Mouse (Mus musculus): Measurements from ENCODE around the gene Ccdc78. TPM values are rescaled to one million over a fixed set of nuclear protein-coding genes. Genes with fewer than 3 reads are reported as not detected.

Gene Ccdc78
- total RNA-seq, 4 experiments from 2014 or later = 0.15 TPM; not detected in 3

- DNase-seq = no peak
These were observed 48.3 kb downstream of the Ccdc78 start for GRCm38 (mm10) chr17:25834595-25835222.

GRCm38 (mm10) chr17:25835301-25835700 lies 48.9 kb downstream of the Ccdc78 start:
- DNase-seq = no peak

GRCm38 (mm10) chr17:25835816-25836215 lies 49.4 kb downstream of the Ccdc78 start:
- DNase-seq = no peak

- DNase-seq = peak; percentile 59
These were observed 50.2 kb downstream of the Ccdc78 start for GRCm38 (mm10) chr17:25836397-25837075.

- DNase-seq = peak; percentile 84
These were observed 50.7 kb downstream of the Ccdc78 start, which contains the start of gene Rhbdl1 for GRCm38 (mm10) chr17:25837076-25837410. Rhbdl1 (minus strand) TSS chr17:25837295.

GRCm38 (mm10) chr17:25837533-25837932 lies 51.2 kb downstream of the Ccdc78 start:
- no peak for DNase-seq

- no peak for DNase-seq
These were observed 52.5 kb downstream of the Ccdc78 start for GRCm38 (mm10) chr17:25838904-25839303.

- DNase-seq = no peak
These were observed 53.3 kb downstream of the Ccdc78 start for GRCm38 (mm10) chr17:25839455-25840235.

Small RNAs within 50 kb of the gene (microRNA-seq; reads per million reads assigned to microRNA genes)
- gene Gm25083 = 0 reads per million in 2 experiments
- gene Mir3082 = 0.67 to 1.6 reads per million in 2 experiments
- gene Mir6966 = 0.34 to 0.35 reads per million in 2 experiments

Other genes with a start within 250 kb of the Ccdc78 start
- 1 to 10 TPM in 3 of 4 experiments, under 1 TPM in 1; 0.92 to 2.6 (median 1.2) TPM for gene Sox8, start 215.9 kb upstream of the Ccdc78 start, total RNA-seq (2022)
- gene Lmf1, start 207.5 kb upstream of the Ccdc78 start, total RNA-seq (2022) = 10 to 100 TPM; 36.0 to 39.9 (median 38.2) TPM
- 1 to 10 TPM in 1 of 4 experiments, under 1 TPM in 1, not detected in 2; 0.74 to 2.9 TPM for gene Gng13, start 69.4 kb upstream of the Ccdc78 start, total RNA-seq (2022)
- gene Chtf18, start 59.2 kb upstream of the Ccdc78 start, total RNA-seq (2022) = 1 to 10 TPM; 1.2 to 4.9 (median 2.6) TPM
- gene Rpusd1, start 58.9 kb upstream of the Ccdc78 start, total RNA-seq (2022) = 10 to 100 TPM; 17.8 to 23.5 (median 20.4) TPM
- gene Mslnl, start 50.5 kb upstream of the Ccdc78 start, total RNA-seq (2022) = under 1 TPM; 0.09 to 0.52 (median 0.30) TPM
- gene Msln, start 32.2 kb upstream of the Ccdc78 start, total RNA-seq (2022) = 1 to 10 TPM; 4.8 to 7.1 (median 6.0) TPM
- 10 to 100 TPM; 34.8 to 45.2 (median 40.1) TPM for gene Narfl, start 12.8 kb upstream of the Ccdc78 start, total RNA-seq (2022)
- 10 to 100 TPM; 21.4 to 67.2 (median 55.9) TPM for gene Haghl, start 907 bp upstream of the Ccdc78 start, total RNA-seq (2022)
- gene Fam173a, start 6.3 kb downstream of the Ccdc78 start, total RNA-seq (2022) = 100 to 1,000 TPM in 3 of 4 experiments, 10 to 100 TPM in 1; 91.1 to 131 (median 117) TPM
- not detected for gene AC134908.4, start 9.1 kb downstream of the Ccdc78 start, total RNA-seq (2022)
- gene Metrn, start 10.6 kb downstream of the Ccdc78 start, total RNA-seq (2022) = 10 to 100 TPM; 31.4 to 45.8 (median 39.3) TPM
- 10 to 100 TPM; 37.9 to 62.9 (median 43.0) TPM for gene Fbxl16, start 22.5 kb downstream of the Ccdc78 start, total RNA-seq (2022)
- 10 to 100 TPM; 21.9 to 28.0 (median 24.5) TPM for gene Wdr24, start 37.0 kb downstream of the Ccdc78 start, total RNA-seq (2022)
- 100 to 1,000 TPM; 104 to 137 (median 119) TPM for gene Jmjd8, start 42.3 kb downstream of the Ccdc78 start, total RNA-seq (2022)
- gene Stub1, start 46.8 kb downstream of the Ccdc78 start, total RNA-seq (2022) = 100 to 1,000 TPM; 184 to 246 (median 214) TPM
- gene Rhbdl1, start 50.7 kb downstream of the Ccdc78 start, total RNA-seq (2022) = 10 to 100 TPM; 14.7 to 79.0 (median 33.0) TPM
- 10 to 100 TPM in 3 of 4 experiments, 1 to 10 TPM in 1; 7.3 to 36.4 (median 20.8) TPM for gene Gm20683, start 55.2 kb downstream of the Ccdc78 start, total RNA-seq (2022)
- 100 to 1,000 TPM in 3 of 4 experiments, 10 to 100 TPM in 1; 89.3 to 155 (median 139) TPM for gene Rhot2, start 58.3 kb downstream of the Ccdc78 start, total RNA-seq (2022)
- gene Wdr90, start 74.9 kb downstream of the Ccdc78 start, total RNA-seq (2022) = 10 to 100 TPM; 14.7 to 41.8 (median 22.9) TPM
- 100 to 1,000 TPM; 264 to 492 (median 338) TPM for gene Mcrip2, start 82.2 kb downstream of the Ccdc78 start, total RNA-seq (2022)
- gene Mettl26, start 88.5 kb downstream of the Ccdc78 start, total RNA-seq (2022) = 100 to 1,000 TPM; 113 to 215 (median 150) TPM
- gene Wfikkn1, start 94.3 kb downstream of the Ccdc78 start, total RNA-seq (2022) = 1 to 10 TPM; 1.6 to 2.9 (median 2.0) TPM
- gene Rab40c, start 133.1 kb downstream of the Ccdc78 start, total RNA-seq (2022) = 10 to 100 TPM; 33.9 to 65.0 (median 36.3) TPM
- gene Pigq, start 158.4 kb downstream of the Ccdc78 start, total RNA-seq (2022) = 100 to 1,000 TPM; 101 to 126 (median 111) TPM
- gene Nhlrc4, start 158.4 kb downstream of the Ccdc78 start, total RNA-seq (2022) = not detected
- not detected for gene A930017K11Rik, start 166.0 kb downstream of the Ccdc78 start, total RNA-seq (2022)
- gene Capn15, start 199.2 kb downstream of the Ccdc78 start, total RNA-seq (2022) = 10 to 100 TPM; 20.1 to 34.6 (median 24.9) TPM